Mouse (Mus musculus) ES-E14 (cell line): ENCODE results near the gene Atp1a1. TPM values are rescaled to one million over a fixed set of nuclear protein-coding genes. Genes with fewer than 3 reads are reported as not detected.

Experiments used
- DNase-seq: peaks from one replicate; pipeline ENCODE4 v3.0.0-alpha.2; 2013; ENCODE audit warnings: low read depth, low spot score
- H3K27ac ChIP-seq: 2 replicates; pipeline ENCODE4 v1.5.1; 2012; ENCODE audit warnings: low read depth, mild to moderate bottlenecking, low read length, moderate library complexity, mixed read lengths; ENCODE audit not compliant: poor library complexity, insufficient read depth, severe bottlenecking
- H3K36me3 ChIP-seq: 2 replicates; pipeline ENCODE4 v1.6.1; 2012; ENCODE audit warnings: mild to moderate bottlenecking, low read length, moderate library complexity, mixed read lengths; ENCODE audit not compliant: control insufficient read depth, poor library complexity, insufficient read depth, severe bottlenecking
- H3K4me1 ChIP-seq, 2 experiments: fragments of 150-350 bp in 1 of 2; sonication (generic) in 1 of 2; 2 replicates each; pipeline ENCODE4 v1.6.1; 2012; ENCODE audit warnings: low read length in 2 of 2, mild to moderate bottlenecking in 1 of 2, mixed read lengths in 1 of 2; ENCODE audit not compliant: control insufficient read depth in 2 of 2, insufficient read depth in 2 of 2, poor library complexity in 1 of 2
- H3K4me3 ChIP-seq, 2 experiments: fragments of 150-350 bp in 1 of 2; sonication (generic) in 1 of 2; 2 replicates each; pipeline ENCODE4 v1.5.1; 2012; ENCODE audit warnings: low read length in 2 of 2, low read depth in 1 of 2, mild to moderate bottlenecking in 1 of 2, mixed read lengths in 1 of 2; ENCODE audit not compliant: insufficient read depth in 1 of 2, poor library complexity in 1 of 2, severe bottlenecking in 1 of 2
- H3K9ac ChIP-seq: 2 replicates; pipeline ENCODE4 v1.6.1; 2012; ENCODE audit warnings: low read depth, mild to moderate bottlenecking, low read length, mixed read lengths; ENCODE audit not compliant: poor library complexity, insufficient read depth, severe bottlenecking
- H3K9me3 ChIP-seq: fragments of 150-350 bp; sonication (generic); 2 replicates; pipeline ENCODE4 v1.6.1; 2012; ENCODE audit warnings: low read depth, mild to moderate bottlenecking, low read length; ENCODE audit not compliant: control insufficient read depth, insufficient read depth
- CHD2 ChIP-seq: IDR thresholded peaks from 2 replicates; pipeline ENCODE4 v1.6.1; 2014; ENCODE audit warnings: mild to moderate bottlenecking, low read depth, low read length, inconsistent platforms
- HCFC1 ChIP-seq: IDR thresholded peaks from 2 replicates; pipeline ENCODE4 v1.6.1; 2012; ENCODE audit warnings: low read length, inconsistent platforms, borderline replicate concordance; ENCODE audit not compliant: insufficient read depth
- MAFK ChIP-seq: IDR thresholded peaks from 2 replicates; pipeline ENCODE4 v1.6.1; 2014; ENCODE audit warnings: mild to moderate bottlenecking, low read depth, low read length, inconsistent platforms; ENCODE audit not compliant: insufficient read depth
- ZC3H11A ChIP-seq: IDR thresholded peaks from 2 replicates; pipeline ENCODE4 v1.6.1; 2012; ENCODE audit warnings: low read depth, mild to moderate bottlenecking, inconsistent platforms, low read length, borderline replicate concordance
- ZNF384 ChIP-seq: IDR thresholded peaks from 2 replicates; pipeline ENCODE4 v1.6.1; 2012; ENCODE audit warnings: low read depth, low read length, inconsistent platforms
- in situ Hi-C, 2 experiments: fragments of 600-800 bp; cut with MboI; formaldehyde crosslinking; loops; one replicate each; pipeline ENCODE4 v1.15.1; 2025; ENCODE audit warnings: low sequenced_read_pairs in 2 of 2, inconsistent platforms in 1 of 2; ENCODE audit not compliant: unreplicated experiment in 2 of 2
- total RNA-seq: library from RNA; depleted of rRNA; stranded (reverse); fragments of 300-350 nt; gene quantifications from 2 replicates; pipeline ENCODE4 v1.2.3, GENCODE M21; 2012

Atp1a1 gene
- total RNA-seq, 1 experiment: 485 TPM

GRCm38 (mm10) chr3:101593266-101593651 is 11.2 kb downstream of the Atp1a1 start:
- Histone ChIP-seq H3K4me3 (no peak overlapping the region), H3K4me1 (peaks cover 15 to 22% of the 10 kb centered on the region in 2 experiments), H3K9ac (no peak overlapping the region), H3K9me3 (no peaks in the 10 kb centered on the region), H3K36me3 (peaks cover 66% of the 10 kb centered on the region), H3K27ac (no peak overlapping the region)
- DNase-seq: no peak
- no peak for TF ChIP-seq HCFC1
- no peak for TF ChIP-seq CHD2
- no peak for TF ChIP-seq ZC3H11A
- TF ChIP-seq ZNF384: no peak
- TF ChIP-seq MAFK: no peak
- in situ Hi-C loops: loop anchor here in 1 of 2 experiments (25.0 kb wide), 2 partner anchors 631 to 1431 kb away; partner anchors contain the start of genes Gdap2, Ttf2 and Wdr3

- in situ Hi-C loops: loop anchor here in 1 of 2 experiments (25.0 kb wide), 2 partner anchors 630 to 1430 kb away; partner anchors contain the start of genes Gdap2, Ttf2 and Wdr3
- no peak for TF ChIP-seq HCFC1
- no peak for TF ChIP-seq MAFK
- TF ChIP-seq CHD2: no peak
- no peak for TF ChIP-seq ZC3H11A
- no peak for TF ChIP-seq ZNF384
- Histone ChIP-seq H3K4me3 (no peak overlapping the region), H3K9me3 (no peaks in the 10 kb centered on the region), H3K27ac (no peak overlapping the region), H3K4me1 (peaks cover 13 to 16% of the 10 kb centered on the region in 2 experiments), H3K9ac (no peak overlapping the region), H3K36me3 (peaks cover 70% of the 10 kb centered on the region)
- DNase-seq: no peak
These were observed 11.9 kb downstream of the Atp1a1 start for GRCm38 (mm10) chr3:101592281-101593265.

- Histone ChIP-seq H3K27ac (no peak overlapping the region), H3K4me3 (no peak overlapping the region), H3K9ac (no peak overlapping the region), H3K9me3 (no peaks in the 10 kb centered on the region), H3K4me1 (peaks cover 0 to 5% of the 10 kb centered on the region in 2 experiments; a peak in 2 of 4 replicates), H3K36me3 (peaks cover 84% of the 10 kb centered on the region)
- no peak for DNase-seq
- TF ChIP-seq ZNF384 (no peak), HCFC1 (no peak), ZC3H11A (no peak), MAFK (no peak), CHD2 (no peak)
- in situ Hi-C loops: loop anchor here in 1 of 2 experiments (25.0 kb wide), 2 partner anchors 628 to 1428 kb away; partner anchors contain the start of genes Gdap2, Ttf2 and Wdr3
These were observed 14.1 kb downstream of the Atp1a1 start for GRCm38 (mm10) chr3:101590380-101590779.

- H3K36me3 ChIP-seq: peaks cover 81% of the 10 kb centered on the region
- no peak for DNase-seq
- no peak overlapping the region for H3K4me3 ChIP-seq
- no peak overlapping the region for H3K27ac ChIP-seq
- no peak overlapping the region for H3K9ac ChIP-seq
- in situ Hi-C loops: loop anchor here in 1 of 2 experiments (25.0 kb wide), 2 partner anchors 626 to 1426 kb away; partner anchors contain the start of genes Gdap2, Ttf2 and Wdr3
- H3K9me3 ChIP-seq: no peaks in the 10 kb centered on the region
- no peak for TF ChIP-seq HCFC1
- TF ChIP-seq MAFK: no peak
- no peak for TF ChIP-seq ZNF384
- no peak for TF ChIP-seq CHD2
- TF ChIP-seq ZC3H11A: no peak
- H3K4me1 ChIP-seq: no peaks in the 10 kb centered on the region
These were observed 16.2 kb downstream of the Atp1a1 start for GRCm38 (mm10) chr3:101588299-101588698.
